Mouse (Mus musculus): ENCODE results near the gene Gm21312. TPM values are rescaled to one million over a fixed set of nuclear protein-coding genes. Genes with fewer than 3 reads are reported as not detected.
"Not testable (repeated sequence)": the region's sequence is repeated elsewhere in the genome, so short reads cannot be mapped to it uniquely, and the experiment has no call there.

Gene Gm21312
- not detected in 2 replicates for polyA plus RNA-seq (2015; fragmentation: Nextera tagmentation; extraction: Ambion mirVana)

GRCm38 (mm10) chr10:104176724-104177123, at the start of gene Gm21312:
Gm21312 (plus strand) TSS chr10:104177024.
- not testable (repeated sequence) for H3K9me3 ChIP-seq (ENCODE audit: control insufficient read depth, low read length); H3K4me3 ChIP-seq (ENCODE audit: low read length); H3K4me2 ChIP-seq (ENCODE audit: low read depth, low read length); H3K27me3 ChIP-seq (replicated peaks; ENCODE audit: control insufficient read depth, insufficient read depth, low read length); H3K36me3 ChIP-seq (ENCODE audit: control insufficient read depth, insufficient read depth, low read length); ATAC-seq; H3K9ac ChIP-seq (ENCODE audit: low read depth, low read length); H3K4me1 ChIP-seq (ENCODE audit: control insufficient read depth, insufficient read depth, low read length); H3K27ac ChIP-seq (ENCODE audit: low read length)
- WGBS: no CpG with 5 or more reads among the region's 3 CpGs

- H3K9ac ChIP-seq (ENCODE audit: low read depth, low read length); H3K27ac ChIP-seq (ENCODE audit: low read length); H3K9me3 ChIP-seq (ENCODE audit: control insufficient read depth, low read length); H3K27me3 ChIP-seq (replicated peaks; ENCODE audit: control insufficient read depth, insufficient read depth, low read length); H3K36me3 ChIP-seq (ENCODE audit: control insufficient read depth, insufficient read depth, low read length); H3K4me1 ChIP-seq (ENCODE audit: control insufficient read depth, insufficient read depth, low read length); H3K4me3 ChIP-seq (ENCODE audit: low read length); ATAC-seq; H3K4me2 ChIP-seq (ENCODE audit: low read depth, low read length): not testable (repeated sequence)
- WGBS: no CpG with 5 or more reads among the region's 3 CpGs
Measured at GRCm38 (mm10) chr10:104142687-104143086, 34.1 kb upstream of the Gm21312 start, which contains the start of gene Gm21293. Gm21293 (plus strand) TSS chr10:104142987.

GRCm38 (mm10) chr10:104151197-104151596, 25.6 kb upstream of the Gm21312 start, which contains the start of gene Gm6763:
Gm6763 (plus strand) TSS chr10:104151497.
- not testable (repeated sequence) for H3K4me1 ChIP-seq (ENCODE audit: control insufficient read depth, insufficient read depth, low read length); H3K9ac ChIP-seq (ENCODE audit: low read depth, low read length); H3K9me3 ChIP-seq (ENCODE audit: control insufficient read depth, low read length); H3K4me2 ChIP-seq (ENCODE audit: low read depth, low read length); H3K36me3 ChIP-seq (ENCODE audit: control insufficient read depth, insufficient read depth, low read length); H3K27ac ChIP-seq (ENCODE audit: low read length); ATAC-seq; H3K4me3 ChIP-seq (ENCODE audit: low read length); H3K27me3 ChIP-seq (replicated peaks; ENCODE audit: control insufficient read depth, insufficient read depth, low read length)
- WGBS: no CpG with 5 or more reads among the region's 3 CpGs

GRCm38 (mm10) chr10:104159706-104160105, 17.1 kb upstream of the Gm21312 start, which contains the start of gene Gm8764:
Gm8764 (plus strand) TSS chr10:104160006.
- ATAC-seq; H3K36me3 ChIP-seq (ENCODE audit: control insufficient read depth, insufficient read depth, low read length); H3K4me3 ChIP-seq (ENCODE audit: low read length); H3K27ac ChIP-seq (ENCODE audit: low read length); H3K27me3 ChIP-seq (replicated peaks; ENCODE audit: control insufficient read depth, insufficient read depth, low read length); H3K9ac ChIP-seq (ENCODE audit: low read depth, low read length); H3K4me2 ChIP-seq (ENCODE audit: low read depth, low read length); H3K4me1 ChIP-seq (ENCODE audit: control insufficient read depth, insufficient read depth, low read length); H3K9me3 ChIP-seq (ENCODE audit: control insufficient read depth, low read length): not testable (repeated sequence)
- WGBS: no CpG with 5 or more reads among the region's 3 CpGs

GRCm38 (mm10) chr10:104168215-104168614, 8.6 kb upstream of the Gm21312 start, which contains the start of gene Gm21304:
Gm21304 (plus strand) TSS chr10:104168515.
- not testable (repeated sequence) for H3K36me3 ChIP-seq (ENCODE audit: control insufficient read depth, insufficient read depth, low read length); ATAC-seq; H3K27me3 ChIP-seq (replicated peaks; ENCODE audit: control insufficient read depth, insufficient read depth, low read length); H3K4me3 ChIP-seq (ENCODE audit: low read length); H3K4me2 ChIP-seq (ENCODE audit: low read depth, low read length); H3K27ac ChIP-seq (ENCODE audit: low read length); H3K9me3 ChIP-seq (ENCODE audit: control insufficient read depth, low read length); H3K9ac ChIP-seq (ENCODE audit: low read depth, low read length); H3K4me1 ChIP-seq (ENCODE audit: control insufficient read depth, insufficient read depth, low read length)
- no CpG with 5 or more reads among the region's 3 CpGs for WGBS

- no CpG with 5 or more reads among the region's 3 CpGs for WGBS
- ATAC-seq; H3K27ac ChIP-seq (ENCODE audit: low read length): not testable (repeated sequence)
Measured at GRCm38 (mm10) chr10:104185233-104185632, 8.4 kb downstream of the Gm21312 start, which contains the start of gene Gm20765. Gm20765 (plus strand) TSS chr10:104185533.

GRCm38 (mm10) chr10:104193742-104194141, 16.9 kb downstream of the Gm21312 start, which contains the start of gene Gm4340:
Gm4340 (plus strand) TSS chr10:104194042.
- H3K4me3 ChIP-seq (ENCODE audit: low read length): not testable (repeated sequence)

More at GRCm38 (mm10) chr10:104185233-104185632, 8.4 kb downstream of the Gm21312 start, which contains the start of gene Gm20765:
- not testable (repeated sequence) for H3K4me2 ChIP-seq (ENCODE audit: low read depth, low read length); H3K9ac ChIP-seq (ENCODE audit: low read depth, low read length); H3K27me3 ChIP-seq (replicated peaks; ENCODE audit: control insufficient read depth, insufficient read depth, low read length); H3K4me1 ChIP-seq (ENCODE audit: control insufficient read depth, insufficient read depth, low read length); H3K9me3 ChIP-seq (ENCODE audit: control insufficient read depth, low read length); H3K4me3 ChIP-seq (ENCODE audit: low read length); H3K36me3 ChIP-seq (ENCODE audit: control insufficient read depth, insufficient read depth, low read length)

GRCm38 (mm10) chr10:104209655-104210054, 32.8 kb downstream of the Gm21312 start:
- no peak for ATAC-seq
- H3K4me3 ChIP-seq (ENCODE audit: low read length): no peak overlapping the region
- 78% methylated on average over 1 of the region's 1 CpGs for WGBS
- H3K4me1 ChIP-seq (ENCODE audit: control insufficient read depth, insufficient read depth, low read length): no peaks in the 10 kb centered on the region
- H3K36me3 ChIP-seq (ENCODE audit: control insufficient read depth, insufficient read depth, low read length): no peaks in the 10 kb centered on the region
- no peak overlapping the region for H3K27ac ChIP-seq (ENCODE audit: low read length)
- no peaks in the 10 kb centered on the region for H3K9me3 ChIP-seq (ENCODE audit: control insufficient read depth, low read length)
- H3K4me2 ChIP-seq (ENCODE audit: low read depth, low read length): no peak overlapping the region
- no peaks in the 10 kb centered on the region for H3K27me3 ChIP-seq (replicated peaks; ENCODE audit: control insufficient read depth, insufficient read depth, low read length)
- no peak overlapping the region for H3K9ac ChIP-seq (ENCODE audit: low read depth, low read length)

More at GRCm38 (mm10) chr10:104193742-104194141, 16.9 kb downstream of the Gm21312 start, which contains the start of gene Gm4340:
- WGBS: no CpG with 5 or more reads among the region's 3 CpGs
- ATAC-seq; H3K4me1 ChIP-seq (ENCODE audit: control insufficient read depth, insufficient read depth, low read length); H3K27ac ChIP-seq (ENCODE audit: low read length); H3K27me3 ChIP-seq (replicated peaks; ENCODE audit: control insufficient read depth, insufficient read depth, low read length); H3K9me3 ChIP-seq (ENCODE audit: control insufficient read depth, low read length); H3K36me3 ChIP-seq (ENCODE audit: control insufficient read depth, insufficient read depth, low read length); H3K9ac ChIP-seq (ENCODE audit: low read depth, low read length); H3K4me2 ChIP-seq (ENCODE audit: low read depth, low read length): not testable (repeated sequence)

GRCm38 (mm10) chr10:104210268-104210990, 33.6 kb downstream of the Gm21312 start:
- ATAC-seq: no peak
- WGBS: 75% methylated on average over 3 of the region's 3 CpGs
- Histone ChIP-seq H3K9me3 (ENCODE audit: control insufficient read depth, low read length) (no peaks in the 10 kb centered on the region), H3K4me3 (ENCODE audit: low read length) (no peak overlapping the region), H3K27ac (ENCODE audit: low read length) (no peak overlapping the region), H3K4me2 (ENCODE audit: low read depth, low read length) (no peak overlapping the region), H3K4me1 (ENCODE audit: control insufficient read depth, insufficient read depth, low read length) (no peaks in the 10 kb centered on the region), H3K36me3 (ENCODE audit: control insufficient read depth, insufficient read depth, low read length) (no peaks in the 10 kb centered on the region), H3K27me3 (replicated peaks; ENCODE audit: control insufficient read depth, insufficient read depth, low read length) (no peaks in the 10 kb centered on the region), H3K9ac (ENCODE audit: low read depth, low read length) (no peak overlapping the region)

Data from intestine, embryonic 16.5 days (tissue).